Mouse (Mus musculus): ENCODE measurements at regions not wholly inside any gene's neighbourhood (a gene's known extent, or its start where the extent isn't known, plus 50 kb on each side); places are given as distances from the start of the nearest gene placed in this dataset.
"Not testable (repeated sequence)": the region's sequence is repeated elsewhere in the genome, so short reads cannot be mapped to it uniquely, and the experiment has no call there.

GRCm38 (mm10) chr4:4464130-4464700 is 328.9 kb downstream of the Impad1 start:
- Histone ChIP-seq H3K36me3 (ENCODE audit: insufficient read depth) (no peaks in the 10 kb centered on the region), H3K4me2 (ENCODE audit: low read depth) (no peak overlapping the region), H3K4me3 (ENCODE audit: low read depth, low read length) (no peak overlapping the region), H3K27ac (ENCODE audit: low read depth, low read length) (no peak overlapping the region), H3K9ac (no peak overlapping the region), H3K27me3 (ENCODE audit: insufficient read depth, low read length) (no peaks in the 10 kb centered on the region), H3K9me3 (ENCODE audit: low read length) (no peaks in the 10 kb centered on the region), H3K4me1 (ENCODE audit: insufficient read depth) (no peaks in the 10 kb centered on the region)
- DNase-seq (no peak), ATAC-seq (no peak)
- WGBS: 61% methylated on average over 4 of the region's 4 CpGs
- TF ChIP-seq CTCF (IDR thresholded peaks at IDR 0.05; ENCODE audit: low read depth): no peak

- H3K27me3 ChIP-seq (ENCODE audit: insufficient read depth, low read length): no peaks in the 10 kb centered on the region
- no peaks in the 10 kb centered on the region for H3K36me3 ChIP-seq (ENCODE audit: insufficient read depth)
- ATAC-seq: no peak
Observed at GRCm38 (mm10) chr4:4459258-4459657, 333.9 kb downstream of the Impad1 start.

GRCm38 (mm10) chr4:4450104-4450503 is 343.1 kb downstream of the Impad1 start:
- Histone ChIP-seq H3K4me2 (ENCODE audit: low read depth) (no peak overlapping the region), H3K9me3 (ENCODE audit: low read length) (no peaks in the 10 kb centered on the region), H3K27me3 (ENCODE audit: insufficient read depth, low read length) (no peaks in the 10 kb centered on the region), H3K4me1 (ENCODE audit: insufficient read depth) (no peaks in the 10 kb centered on the region), H3K36me3 (ENCODE audit: insufficient read depth) (no peaks in the 10 kb centered on the region), H3K27ac (ENCODE audit: low read depth, low read length) (no peak overlapping the region), H3K4me3 (ENCODE audit: low read depth, low read length) (no peak overlapping the region), H3K9ac (no peak overlapping the region)
- TF ChIP-seq CTCF (IDR thresholded peaks at IDR 0.05; ENCODE audit: low read depth): no peak
- ATAC-seq: no peak
- 98% methylated on average over 1 of the region's 1 CpGs for WGBS
- no peak for DNase-seq

More at GRCm38 (mm10) chr4:4459258-4459657, 333.9 kb downstream of the Impad1 start:
- Histone ChIP-seq H3K9ac (no peak overlapping the region), H3K4me2 (ENCODE audit: low read depth) (no peak overlapping the region), H3K4me3 (ENCODE audit: low read depth, low read length) (no peak overlapping the region), H3K27ac (ENCODE audit: low read depth, low read length) (no peak overlapping the region), H3K4me1 (ENCODE audit: insufficient read depth) (no peaks in the 10 kb centered on the region), H3K9me3 (ENCODE audit: low read length) (no peaks in the 10 kb centered on the region)
- TF ChIP-seq CTCF (IDR thresholded peaks at IDR 0.05; ENCODE audit: low read depth): no peak
- DNase-seq: no peak
- WGBS: 59% methylated on average over 9 of the region's 9 CpGs

GRCm38 (mm10) chr4:4442650-4443049 is 350.5 kb downstream of the Impad1 start:
- no peaks in the 10 kb centered on the region for H3K4me1 ChIP-seq (ENCODE audit: insufficient read depth)
- H3K4me3 ChIP-seq (ENCODE audit: low read depth, low read length): no peak overlapping the region
- H3K9me3 ChIP-seq (ENCODE audit: low read length): no peaks in the 10 kb centered on the region
- ATAC-seq (no peak), DNase-seq (no peak)
- H3K36me3 ChIP-seq (ENCODE audit: insufficient read depth): no peaks in the 10 kb centered on the region
- H3K27me3 ChIP-seq (ENCODE audit: insufficient read depth, low read length): no peaks in the 10 kb centered on the region
- TF ChIP-seq CTCF (IDR thresholded peaks at IDR 0.05; ENCODE audit: low read depth): no peak
- H3K9ac ChIP-seq: no peak overlapping the region
- H3K4me2 ChIP-seq (ENCODE audit: low read depth): no peak overlapping the region
- H3K27ac ChIP-seq (ENCODE audit: low read depth, low read length): no peak overlapping the region
- 87% methylated on average over 2 of the region's 2 CpGs for WGBS

- WGBS: 46% methylated on average over 1 of the region's 1 CpGs
- DNase-seq (no peak), ATAC-seq (no peak)
- Histone ChIP-seq H3K36me3 (ENCODE audit: insufficient read depth) (no peaks in the 10 kb centered on the region), H3K27me3 (ENCODE audit: insufficient read depth, low read length) (no peaks in the 10 kb centered on the region), H3K9me3 (ENCODE audit: low read length) (no peaks in the 10 kb centered on the region), H3K27ac (ENCODE audit: low read depth, low read length) (no peak overlapping the region), H3K4me2 (ENCODE audit: low read depth) (no peak overlapping the region), H3K9ac (no peak overlapping the region), H3K4me3 (ENCODE audit: low read depth, low read length) (no peak overlapping the region), H3K4me1 (ENCODE audit: insufficient read depth) (no peaks in the 10 kb centered on the region)
- no peak for TF ChIP-seq CTCF (IDR thresholded peaks at IDR 0.05; ENCODE audit: low read depth)
Observed at GRCm38 (mm10) chr4:4437559-4437958, 355.6 kb downstream of the Impad1 start.

- not testable (repeated sequence) for ATAC-seq; H3K4me1 ChIP-seq (ENCODE audit: insufficient read depth); H3K9ac ChIP-seq; DNase-seq; H3K36me3 ChIP-seq (ENCODE audit: insufficient read depth); H3K9me3 ChIP-seq (ENCODE audit: low read length); H3K27me3 ChIP-seq (ENCODE audit: insufficient read depth, low read length); H3K4me2 ChIP-seq (ENCODE audit: low read depth); H3K27ac ChIP-seq (ENCODE audit: low read depth, low read length); H3K4me3 ChIP-seq (ENCODE audit: low read depth, low read length)
- 47% methylated on average over 7 of the region's 7 CpGs for WGBS
Observed at GRCm38 (mm10) chr4:4424526-4424925, 347.2 kb upstream of the Sdr16c6 start.

- Histone ChIP-seq H3K9ac (no peak overlapping the region), H3K4me3 (ENCODE audit: low read depth, low read length) (no peak overlapping the region), H3K27me3 (ENCODE audit: insufficient read depth, low read length) (no peaks in the 10 kb centered on the region), H3K9me3 (ENCODE audit: low read length) (no peaks in the 10 kb centered on the region), H3K27ac (ENCODE audit: low read depth, low read length) (no peak overlapping the region), H3K4me1 (ENCODE audit: insufficient read depth) (no peaks in the 10 kb centered on the region), H3K4me2 (ENCODE audit: low read depth) (no peak overlapping the region), H3K36me3 (ENCODE audit: insufficient read depth) (no peaks in the 10 kb centered on the region)
- 65% methylated on average over 2 of the region's 2 CpGs for WGBS
- ATAC-seq: no peak
- no peak for TF ChIP-seq CTCF (IDR thresholded peaks at IDR 0.05; ENCODE audit: low read depth)
- DNase-seq: no peak
Observed at GRCm38 (mm10) chr4:4403812-4404211, 326.5 kb upstream of the Sdr16c6 start.
